Mouse (Mus musculus) testis, postnatal 10 days (tissue): Measurements from ENCODE around the gene Mup2.
"Not testable (repeated sequence)": the region's sequence is repeated elsewhere in the genome, so short reads cannot be mapped to it uniquely, and the experiment has no call there.

Experiments
- DNase-seq: peaks from one replicate; pipeline ENCODE4 v3.0.0; 2021; ENCODE audit warnings: low spot score

The Mup2 gene

GRCm38 (mm10) chr4:60154189-60154588 is at the start of gene Mup2:
Gene Mup2, minus strand, starts transcription at chr4:60154289.
- not testable (repeated sequence) for DNase-seq
